Mouse (Mus musculus) liver, embryonic 11.5 days (tissue): ENCODE measurements around the gene Tfpt. TPM values are rescaled to one million over a fixed set of nuclear protein-coding genes. Genes with fewer than 3 reads are reported as not detected.
"Not testable (repeated sequence)": the region's sequence is repeated elsewhere in the genome, so short reads cannot be mapped to it uniquely, and the experiment has no call there.

Source experiments
- ATAC-seq: fragments of 200-750 bp; cut with Nextera tagmentation; replicated peaks from 2 replicates; pipeline ENCODE4 v1.8.0; 2017; ENCODE audit warnings: moderate number of reproducible peaks, mild to moderate bottlenecking, moderate TSS enrichment, moderate library complexity; ENCODE audit not compliant: low FRiP score
- DNase-seq: peaks from one replicate; pipeline ENCODE4 v3.0.0-alpha.2; 2017; ENCODE audit warnings: low spot score
- H3K27ac ChIP-seq: fragments of 300-500 bp; sonication (generic); 2 replicates; pipeline ENCODE4 v1.5.1; 2014; ENCODE audit warnings: mild to moderate bottlenecking, low read depth, low read length, control low read depth
- H3K27me3 ChIP-seq: fragments of 300-500 bp; sonication (generic); replicated peaks from 2 replicates; pipeline ENCODE4 v1.6.1; 2014; ENCODE audit warnings: low read length, mixed read lengths; ENCODE audit not compliant: control insufficient read depth, insufficient read depth
- H3K36me3 ChIP-seq: fragments of 300-500 bp; sonication (generic); 2 replicates; pipeline ENCODE4 v1.6.1; 2014; ENCODE audit warnings: mild to moderate bottlenecking, low read length, moderate library complexity, mixed read lengths; ENCODE audit not compliant: control insufficient read depth, insufficient read depth
- H3K4me1 ChIP-seq: fragments of 300-500 bp; sonication (generic); replicated peaks from 2 replicates; pipeline ENCODE4 v1.6.1; 2014; ENCODE audit warnings: low read length, mixed read lengths; ENCODE audit not compliant: control insufficient read depth, insufficient read depth
- H3K4me2 ChIP-seq: fragments of 300-500 bp; sonication (generic); 2 replicates; pipeline ENCODE4 v1.6.1; 2014; ENCODE audit warnings: mild to moderate bottlenecking, control low read depth, moderate library complexity
- H3K4me3 ChIP-seq: fragments of 300-500 bp; sonication (generic); 2 replicates; pipeline ENCODE4 v1.5.1; 2014; ENCODE audit warnings: low read depth, low read length, control low read depth
- H3K9ac ChIP-seq: fragments of 300-500 bp; sonication (generic); 2 replicates; pipeline ENCODE4 v1.6.1; 2014; ENCODE audit warnings: low read depth, low read length, control low read depth
- H3K9me3 ChIP-seq: fragments of 300-500 bp; sonication (generic); 2 replicates; pipeline ENCODE4 v1.6.1; 2016; ENCODE audit warnings: low read length, inconsistent platforms, mixed read lengths; ENCODE audit not compliant: control insufficient read depth
- WGBS: fragments of 180-500 bp; shearing (Covaris S2); extraction: QIAGEN DNeasy Blood & Tissue Kit; methylation state at CpG from one replicate; pipeline ENCODE4 v1.1.7; 2014; 5-methylcytosine and 5-hydroxymethylcytosine counted together
- microRNA-seq: library from miRNA; unstranded; fragments of <30 nt; microRNA quantifications from one replicate; pipeline ENCODE4, GENCODE M21; 2017; ENCODE audit warnings: borderline number of aligned reads
- polyA plus RNA-seq: library from polyadenylated mRNA; unstranded; fragments of >200 nt; fragmentation: Nextera tagmentation; extraction: Ambion mirVana; gene quantifications from 2 replicates; pipeline ENCODE4 v1.2.1, GENCODE M21; 2014

The Tfpt gene
- polyA plus RNA-seq, 1 experiment from 2014 or later: 21.5 TPM

- H3K27ac ChIP-seq: no peak overlapping the region
- H3K4me3 ChIP-seq: no peak overlapping the region
- no peaks in the 10 kb centered on the region for H3K9me3 ChIP-seq
- H3K27me3 ChIP-seq: no peaks in the 10 kb centered on the region
- no peak for ATAC-seq
- H3K9ac ChIP-seq: no peak overlapping the region
- no peaks in the 10 kb centered on the region for H3K4me1 ChIP-seq
- no peak for DNase-seq
- H3K36me3 ChIP-seq: no peaks in the 10 kb centered on the region
- WGBS: 63% methylated on average over 2 of the region's 2 CpGs
- H3K4me2 ChIP-seq: no peak overlapping the region
Observed at GRCm38 (mm10) chr7:3578196-3578595, 51.5 kb downstream of the Tfpt start.

GRCm38 (mm10) chr7:3576354-3577124 is 53.2 kb downstream of the Tfpt start:
- Histone ChIP-seq H3K9me3 (no peaks in the 10 kb centered on the region), H3K4me2 (no peak overlapping the region), H3K36me3 (no peaks in the 10 kb centered on the region), H3K4me1 (no peaks in the 10 kb centered on the region), H3K27ac (no peak overlapping the region), H3K27me3 (no peaks in the 10 kb centered on the region), H3K9ac (no peak overlapping the region), H3K4me3 (no peak overlapping the region)
- DNase-seq (no peak), ATAC-seq (no peak)
- WGBS: 70% methylated on average over 5 of the region's 5 CpGs

GRCm38 (mm10) chr7:3574216-3574615 is 55.5 kb downstream of the Tfpt start:
- H3K4me2 ChIP-seq: no peak overlapping the region
- no peak for ATAC-seq
- WGBS: 44% methylated on average over 5 of the region's 5 CpGs

GRCm38 (mm10) chr7:3571847-3572246 is 57.9 kb downstream of the Tfpt start:
- no peak for DNase-seq
- Histone ChIP-seq H3K4me3 (no peak overlapping the region), H3K27ac (no peak overlapping the region), H3K4me1 (no peaks in the 10 kb centered on the region), H3K36me3 (no peaks in the 10 kb centered on the region), H3K9me3 (no peaks in the 10 kb centered on the region), H3K4me2 (no peak overlapping the region), H3K9ac (no peak overlapping the region), H3K27me3 (no peaks in the 10 kb centered on the region)
- WGBS: 36% methylated on average over 1 of the region's 1 CpGs
- ATAC-seq: no peak

More at GRCm38 (mm10) chr7:3574216-3574615, 55.5 kb downstream of the Tfpt start:
- H3K4me1 ChIP-seq: no peaks in the 10 kb centered on the region
- no peak overlapping the region for H3K4me3 ChIP-seq
- no peaks in the 10 kb centered on the region for H3K27me3 ChIP-seq
- no peaks in the 10 kb centered on the region for H3K9me3 ChIP-seq
- H3K9ac ChIP-seq: no peak overlapping the region
- no peaks in the 10 kb centered on the region for H3K36me3 ChIP-seq
- no peak overlapping the region for H3K27ac ChIP-seq
- no peak for DNase-seq

GRCm38 (mm10) chr7:3570580-3570979 is 59.1 kb downstream of the Tfpt start:
- H3K9ac ChIP-seq, ATAC-seq, H3K4me3 ChIP-seq, H3K36me3 ChIP-seq, H3K27ac ChIP-seq, H3K27me3 ChIP-seq, H3K4me1 ChIP-seq, DNase-seq, H3K9me3 ChIP-seq, H3K4me2 ChIP-seq: not testable (repeated sequence)
- 83% methylated on average over 3 of the region's 3 CpGs for WGBS

Small RNA genes lying within 50 kb of the gene (microRNA-seq; reads per million reads assigned to microRNA genes)
- gene Gm25100 (not detected), gene Mir3572 (7.4 reads per million, percentile 19 among the genes with 10 or more reads in this experiment)

Other genes starting within 250 kb of the Tfpt start
- 1.7 and 2.3 TPM in 2 replicates for gene Cacng8, start 239.2 kb downstream of the Tfpt start, polyA plus RNA-seq
- 0.19 TPM in 1 of 2 replicates, not detected in the other for gene Cacng6, start 205.7 kb downstream of the Tfpt start, polyA plus RNA-seq
- gene Tarm1, start 127.3 kb downstream of the Tfpt start, polyA plus RNA-seq: not detected in 2 replicates
- gene Oscar, start 13.8 kb downstream of the Tfpt start, polyA plus RNA-seq: 0.17 TPM in 1 of 2 replicates, not detected in the other
- 375 and 405 TPM in 2 replicates for gene Ndufa3, start 12.6 kb downstream of the Tfpt start, polyA plus RNA-seq
- 136 and 137 TPM in 2 replicates for gene Prpf31, start 56 bp upstream of the Tfpt start, polyA plus RNA-seq
- 69.6 and 76.5 TPM in 2 replicates for gene Cnot3, start 15.3 kb upstream of the Tfpt start, polyA plus RNA-seq
- 13.4 and 13.5 TPM in 2 replicates for gene Leng1, start 35.9 kb upstream of the Tfpt start, polyA plus RNA-seq
- gene Tmc4, start 47.6 kb upstream of the Tfpt start, polyA plus RNA-seq: 10.0 and 12.1 TPM in 2 replicates
- 103 and 106 TPM in 2 replicates for gene Tsen34, start 62.9 kb upstream of the Tfpt start, polyA plus RNA-seq
- 35.7 and 36.7 TPM in 2 replicates for gene Mboat7, start 63.6 kb upstream of the Tfpt start, polyA plus RNA-seq
- 1,767 and 1,846 TPM in 2 replicates for gene Rps9, start 74.1 kb upstream of the Tfpt start, polyA plus RNA-seq
- gene Pirb, start 90.5 kb upstream of the Tfpt start, polyA plus RNA-seq: 1.0 and 1.3 TPM in 2 replicates
- 0.13 TPM in 1 of 2 replicates, not detected in the other for gene Gm15448, start 195.8 kb upstream of the Tfpt start, polyA plus RNA-seq
- 0.30 and 0.38 TPM in 2 replicates for gene Pira2, start 215.1 kb upstream of the Tfpt start, polyA plus RNA-seq